Mouse (Mus musculus): Measurements from ENCODE around the gene Trpm3. TPM values are rescaled to one million over a fixed set of nuclear protein-coding genes. Genes with fewer than 3 reads are reported as not detected.
A peak's percentile ranks its signal among the peaks of the same experiment; 100 is the strongest.

Gene Trpm3
- polyA plus RNA-seq, 1 experiment from 2014 or later: 28.5 TPM

- no peak overlapping the region for H3K4me3 ChIP-seq
- no peaks in the 10 kb centered on the region for H3K9me3 ChIP-seq
- ATAC-seq (replicated peaks): 0 out of 2 replicates have a peak, but pooled peaks have one; percentile 39
- H3K9ac ChIP-seq: no peak overlapping the region
- no peak overlapping the region for H3K27ac ChIP-seq
- 55% methylated on average over 2 of the region's 2 CpGs for WGBS
- no peaks in the 10 kb centered on the region for H3K27me3 ChIP-seq (replicated peaks)
- no peaks in the 10 kb centered on the region for H3K36me3 ChIP-seq (replicated peaks)
- H3K4me2 ChIP-seq: no peak overlapping the region
- no peaks in the 10 kb centered on the region for H3K4me1 ChIP-seq
Observed at GRCm38 (mm10) chr19:22736870-22737269, 598.0 kb downstream of the Trpm3 start.

GRCm38 (mm10) chr19:22739240-22739639, 600.4 kb downstream of the Trpm3 start:
- WGBS: 88% methylated on average over 3 of the region's 3 CpGs
- Histone ChIP-seq H3K9ac (no peak overlapping the region), H3K36me3 (replicated peaks) (no peaks in the 10 kb centered on the region), H3K27me3 (replicated peaks) (no peaks in the 10 kb centered on the region), H3K9me3 (no peaks in the 10 kb centered on the region), H3K4me2 (no peak overlapping the region), H3K4me3 (no peak overlapping the region), H3K27ac (no peak overlapping the region), H3K4me1 (no peaks in the 10 kb centered on the region)
- ATAC-seq (replicated peaks): no peak

GRCm38 (mm10) chr19:22753311-22753809, 614.5 kb downstream of the Trpm3 start:
- WGBS: 42% methylated on average over 13 of the region's 13 CpGs
- Histone ChIP-seq H3K4me2 (no peak overlapping the region), H3K27ac (0 out of 2 replicates have a peak overlapping the region, but pooled peaks have one; percentile 13), H3K9ac (no peak overlapping the region), H3K36me3 (replicated peaks) (no peaks in the 10 kb centered on the region), H3K9me3 (no peaks in the 10 kb centered on the region), H3K4me1 (peaks cover 3% of the 10 kb centered on the region; the same call in 1 of the 2 replicates), H3K4me3 (no peak overlapping the region), H3K27me3 (replicated peaks) (no peaks in the 10 kb centered on the region)
- ATAC-seq (replicated peaks): peak; percentile 84

- Histone ChIP-seq H3K36me3 (replicated peaks) (no peaks in the 10 kb centered on the region), H3K27me3 (replicated peaks) (no peaks in the 10 kb centered on the region)
Observed at GRCm38 (mm10) chr19:22754071-22754470, 615.2 kb downstream of the Trpm3 start.

GRCm38 (mm10) chr19:22754498-22754897, 615.7 kb downstream of the Trpm3 start:
- Histone ChIP-seq H3K27me3 (replicated peaks) (no peaks in the 10 kb centered on the region), H3K4me3 (no peak overlapping the region), H3K9me3 (no peaks in the 10 kb centered on the region), H3K4me1 (peaks cover 3% of the 10 kb centered on the region; the same call in 1 of the 2 replicates), H3K36me3 (replicated peaks) (no peaks in the 10 kb centered on the region), H3K4me2 (no peak overlapping the region), H3K27ac (no peak overlapping the region), H3K9ac (no peak overlapping the region)
- no peak for ATAC-seq (replicated peaks)
- WGBS: 52% methylated on average over 8 of the region's 8 CpGs

More at GRCm38 (mm10) chr19:22754071-22754470, 615.2 kb downstream of the Trpm3 start:
- ATAC-seq (replicated peaks): no peak
- 87% methylated on average over 10 of the region's 10 CpGs for WGBS
- Histone ChIP-seq H3K9ac (no peak overlapping the region), H3K27ac (no peak overlapping the region), H3K4me1 (peaks cover 3% of the 10 kb centered on the region; the same call in 1 of the 2 replicates), H3K9me3 (no peaks in the 10 kb centered on the region), H3K4me3 (no peak overlapping the region), H3K4me2 (no peak overlapping the region)

GRCm38 (mm10) chr19:22758496-22758895, 619.6 kb downstream of the Trpm3 start:
- H3K36me3 ChIP-seq (replicated peaks): no peaks in the 10 kb centered on the region
- H3K4me2 ChIP-seq: no peak overlapping the region
- no peak overlapping the region for H3K9ac ChIP-seq
- no peaks in the 10 kb centered on the region for H3K9me3 ChIP-seq
- H3K4me3 ChIP-seq: no peak overlapping the region
- peaks cover 2% of the 10 kb centered on the region; the same call in 1 of the 2 replicates for H3K4me1 ChIP-seq
- H3K27me3 ChIP-seq (replicated peaks): no peaks in the 10 kb centered on the region
- H3K27ac ChIP-seq: no peak overlapping the region
- WGBS: 94% methylated on average over 2 of the region's 2 CpGs
- no peak for ATAC-seq (replicated peaks)

GRCm38 (mm10) chr19:22768242-22768641, 629.4 kb downstream of the Trpm3 start:
- H3K27ac ChIP-seq: no peak overlapping the region
- H3K9me3 ChIP-seq: no peaks in the 10 kb centered on the region
- no peaks in the 10 kb centered on the region for H3K27me3 ChIP-seq (replicated peaks)
- no peak for ATAC-seq (replicated peaks)
- H3K4me2 ChIP-seq: no peak overlapping the region
- no peak overlapping the region for H3K9ac ChIP-seq
- no peaks in the 10 kb centered on the region for H3K36me3 ChIP-seq (replicated peaks)
- WGBS: 79% methylated on average over 3 of the region's 3 CpGs
- H3K4me3 ChIP-seq: no peak overlapping the region
- no peaks in the 10 kb centered on the region for H3K4me1 ChIP-seq

- Histone ChIP-seq H3K4me3 (no peak overlapping the region), H3K36me3 (replicated peaks) (no peaks in the 10 kb centered on the region), H3K4me1 (no peaks in the 10 kb centered on the region), H3K27ac (no peak overlapping the region), H3K4me2 (no peak overlapping the region), H3K9me3 (no peaks in the 10 kb centered on the region), H3K9ac (no peak overlapping the region), H3K27me3 (replicated peaks) (no peaks in the 10 kb centered on the region)
- 96% methylated on average over 3 of the region's 3 CpGs for WGBS
- no peak for ATAC-seq (replicated peaks)
Observed at GRCm38 (mm10) chr19:22775191-22775695, 636.4 kb downstream of the Trpm3 start.

GRCm38 (mm10) chr19:22780192-22780843, 641.5 kb downstream of the Trpm3 start:
- H3K27ac ChIP-seq: no peak overlapping the region
- WGBS: 76% methylated on average over 7 of the region's 7 CpGs
- no peaks in the 10 kb centered on the region for H3K36me3 ChIP-seq (replicated peaks)
- H3K4me1 ChIP-seq: no peaks in the 10 kb centered on the region
- no peaks in the 10 kb centered on the region for H3K9me3 ChIP-seq
- no peak overlapping the region for H3K4me2 ChIP-seq
- no peak overlapping the region for H3K4me3 ChIP-seq
- no peaks in the 10 kb centered on the region for H3K27me3 ChIP-seq (replicated peaks)
- ATAC-seq (replicated peaks): no peak
- no peak overlapping the region for H3K9ac ChIP-seq

- Histone ChIP-seq H3K4me2 (no peak overlapping the region), H3K36me3 (replicated peaks) (no peaks in the 10 kb centered on the region), H3K4me1 (no peaks in the 10 kb centered on the region), H3K27ac (no peak overlapping the region), H3K27me3 (replicated peaks) (no peaks in the 10 kb centered on the region), H3K4me3 (no peak overlapping the region), H3K9me3 (no peaks in the 10 kb centered on the region), H3K9ac (no peak overlapping the region)
- ATAC-seq (replicated peaks): no peak
Observed at GRCm38 (mm10) chr19:22781579-22781978, 642.7 kb downstream of the Trpm3 start.

GRCm38 (mm10) chr19:22783745-22784144, 644.9 kb downstream of the Trpm3 start:
- Histone ChIP-seq H3K27me3 (replicated peaks) (no peaks in the 10 kb centered on the region), H3K36me3 (replicated peaks) (no peaks in the 10 kb centered on the region), H3K4me1 (no peaks in the 10 kb centered on the region), H3K4me3 (no peak overlapping the region), H3K27ac (no peak overlapping the region), H3K9ac (no peak overlapping the region), H3K9me3 (no peaks in the 10 kb centered on the region), H3K4me2 (no peak overlapping the region)
- 85% methylated on average over 2 of the region's 2 CpGs for WGBS
- no peak for ATAC-seq (replicated peaks)

- Histone ChIP-seq H3K4me1 (no peaks in the 10 kb centered on the region), H3K4me3 (no peak overlapping the region), H3K4me2 (no peak overlapping the region), H3K36me3 (replicated peaks) (peaks cover 8% of the 10 kb centered on the region; the same call in 1 of the 2 replicates), H3K9me3 (no peaks in the 10 kb centered on the region), H3K27ac (no peak overlapping the region), H3K9ac (no peak overlapping the region), H3K27me3 (replicated peaks) (no peaks in the 10 kb centered on the region)
- 91% methylated on average over 3 of the region's 3 CpGs for WGBS
- no peak for ATAC-seq (replicated peaks)
Observed at GRCm38 (mm10) chr19:22789753-22790152, 650.9 kb downstream of the Trpm3 start.

GRCm38 (mm10) chr19:22796996-22797395, 658.1 kb downstream of the Trpm3 start:
- Histone ChIP-seq H3K36me3 (replicated peaks) (peaks cover 8% of the 10 kb centered on the region; the same call in 1 of the 2 replicates), H3K9me3 (no peaks in the 10 kb centered on the region), H3K4me1 (no peaks in the 10 kb centered on the region), H3K4me3 (no peak overlapping the region), H3K27ac (no peak overlapping the region), H3K4me2 (no peak overlapping the region), H3K9ac (no peak overlapping the region), H3K27me3 (replicated peaks) (no peaks in the 10 kb centered on the region)
- no peak for ATAC-seq (replicated peaks)
- 89% methylated on average over 2 of the region's 2 CpGs for WGBS
